Mouse (Mus musculus) heart, embryonic 11.5 days (tissue): ENCODE results near the gene Sppl3. TPM values are rescaled to one million over a fixed set of nuclear protein-coding genes. Genes with fewer than 3 reads are reported as not detected.

Experiments used
- ATAC-seq: fragments of 200-750 bp; cut with Nextera tagmentation; replicated peaks from 2 replicates; pipeline ENCODE4 v1.8.0; 2017; ENCODE audit warnings: moderate library complexity; ENCODE audit not compliant: insufficient number of reproducible peaks, low FRiP score, low TSS enrichment
- H3K27ac ChIP-seq: fragments of 300-500 bp; sonication (generic); 2 replicates; pipeline ENCODE4 v1.5.1; 2014; ENCODE audit warnings: mild to moderate bottlenecking, low read depth, low read length
- H3K27me3 ChIP-seq: fragments of 300-500 bp; sonication (generic); 2 replicates; pipeline ENCODE4 v1.6.1; 2014; ENCODE audit warnings: mild to moderate bottlenecking, low read length, mixed read lengths; ENCODE audit not compliant: control insufficient read depth, insufficient read depth
- H3K36me3 ChIP-seq: fragments of 300-500 bp; sonication (generic); 2 replicates; pipeline ENCODE4 v1.6.1; 2014; ENCODE audit warnings: mild to moderate bottlenecking, low read length, moderate library complexity, mixed read lengths; ENCODE audit not compliant: control insufficient read depth, insufficient read depth
- H3K4me1 ChIP-seq: fragments of 300-500 bp; sonication (generic); 2 replicates; pipeline ENCODE4 v1.6.1; 2014; ENCODE audit warnings: low read length; ENCODE audit not compliant: control insufficient read depth, insufficient read depth
- H3K4me2 ChIP-seq: fragments of 300-500 bp; sonication (generic); 2 replicates; pipeline ENCODE4 v1.6.1; 2014; ENCODE audit warnings: mild to moderate bottlenecking, moderate library complexity
- H3K4me3 ChIP-seq: fragments of 300-500 bp; sonication (generic); 2 replicates; pipeline ENCODE4 v1.5.1; 2014; ENCODE audit warnings: low read depth, low read length
- H3K9ac ChIP-seq: fragments of 300-500 bp; sonication (generic); 2 replicates; pipeline ENCODE4 v1.6.1; 2014; ENCODE audit warnings: mild to moderate bottlenecking, low read depth, low read length, moderate library complexity
- H3K9me3 ChIP-seq: fragments of 300-500 bp; sonication (generic); replicated peaks from 2 replicates; pipeline ENCODE4 v1.6.1; 2016; ENCODE audit warnings: low read length; ENCODE audit not compliant: control insufficient read depth
- WGBS: fragments of 180-500 bp; shearing (Covaris S2); extraction: QIAGEN DNeasy Blood & Tissue Kit; methylation state at CpG from one replicate; pipeline ENCODE4 v1.1.7; 2014; ENCODE audit not compliant: insufficient replicate concordance; 5-methylcytosine and 5-hydroxymethylcytosine counted together
- polyA plus RNA-seq: library from polyadenylated mRNA; unstranded; fragments of >200 nt; fragmentation: Nextera tagmentation; extraction: Ambion mirVana; gene quantifications from 2 replicates; pipeline ENCODE4 v1.2.1, GENCODE M21; 2014

Gene Sppl3
- polyA plus RNA-seq, 1 experiment from 2014 or later = 18.6 TPM

- ATAC-seq = peak; percentile 53; the same call in 1 of the 2 replicates
- no peak overlapping the region for H3K4me3 ChIP-seq
- 0 out of 2 replicates have a peak overlapping the region, but pooled peaks have one; percentile 14 for H3K4me2 ChIP-seq
- H3K9ac ChIP-seq = no peak overlapping the region
- peaks cover 47% of the 10 kb centered on the region for H3K4me1 ChIP-seq
- no peaks in the 10 kb centered on the region for H3K36me3 ChIP-seq
- no peaks in the 10 kb centered on the region for H3K27me3 ChIP-seq
- WGBS = 34% methylated on average over 6 of the region's 6 CpGs
- H3K9me3 ChIP-seq = no peaks in the 10 kb centered on the region
- peak overlapping the region; percentile 74 for H3K27ac ChIP-seq
Observed at GRCm38 (mm10) chr5:115055418-115055817, 44.5 kb downstream of the Sppl3 start.

- H3K9ac ChIP-seq = no peak overlapping the region
- H3K27me3 ChIP-seq = no peaks in the 10 kb centered on the region
- 84% methylated on average over 4 of the region's 4 CpGs for WGBS
- H3K4me1 ChIP-seq = peaks cover 38% of the 10 kb centered on the region
- H3K36me3 ChIP-seq = no peaks in the 10 kb centered on the region
- H3K4me3 ChIP-seq = no peak overlapping the region
- 0 out of 2 replicates have a peak, but pooled peaks have one; percentile 43 for ATAC-seq
- H3K9me3 ChIP-seq = no peaks in the 10 kb centered on the region
- no peak overlapping the region for H3K4me2 ChIP-seq
- 0 out of 2 replicates have a peak overlapping the region, but pooled peaks have one; percentile 64 for H3K27ac ChIP-seq
Observed at GRCm38 (mm10) chr5:115057153-115057552, 46.2 kb downstream of the Sppl3 start.

GRCm38 (mm10) chr5:115058584-115059297 is 47.8 kb downstream of the Sppl3 start:
- 0 out of 2 replicates have a peak, but pooled peaks have one; percentile 44 for ATAC-seq
- 0 out of 2 replicates have a peak overlapping the region, but pooled peaks have one; percentile 11 for H3K4me2 ChIP-seq

GRCm38 (mm10) chr5:115060067-115060695 is 49.2 kb downstream of the Sppl3 start:
- H3K4me3 ChIP-seq = no peak overlapping the region
- no peaks in the 10 kb centered on the region for H3K9me3 ChIP-seq
- H3K4me2 ChIP-seq = no peak overlapping the region
- WGBS = 89% methylated on average over 8 of the region's 8 CpGs
- H3K9ac ChIP-seq = no peak overlapping the region
- no peaks in the 10 kb centered on the region for H3K27me3 ChIP-seq
- H3K27ac ChIP-seq = no peak overlapping the region
- H3K4me1 ChIP-seq = peaks cover 13% of the 10 kb centered on the region
- no peak for ATAC-seq
- H3K36me3 ChIP-seq = no peaks in the 10 kb centered on the region

More at GRCm38 (mm10) chr5:115058584-115059297, 47.8 kb downstream of the Sppl3 start:
- Histone ChIP-seq H3K4me1 (peaks cover 24% of the 10 kb centered on the region), H3K9ac (no peak overlapping the region), H3K9me3 (no peaks in the 10 kb centered on the region), H3K4me3 (no peak overlapping the region), H3K36me3 (no peaks in the 10 kb centered on the region), H3K27ac (peak overlapping the region; percentile 22), H3K27me3 (no peaks in the 10 kb centered on the region)
- 27% methylated on average over 7 of the region's 7 CpGs for WGBS

- H3K27ac ChIP-seq = no peak overlapping the region
- H3K9me3 ChIP-seq = no peaks in the 10 kb centered on the region
- peaks cover 16% of the 10 kb centered on the region for H3K4me1 ChIP-seq
- no peak overlapping the region for H3K4me3 ChIP-seq
- no peaks in the 10 kb centered on the region for H3K27me3 ChIP-seq
- WGBS = 82% methylated on average over 3 of the region's 3 CpGs
- no peak for ATAC-seq
- no peaks in the 10 kb centered on the region; the same call in 1 of the 2 replicates for H3K36me3 ChIP-seq
- no peak overlapping the region for H3K4me2 ChIP-seq
- no peak overlapping the region for H3K9ac ChIP-seq
Observed at GRCm38 (mm10) chr5:115060977-115061376, 50.0 kb downstream of the Sppl3 start.

- H3K4me2 ChIP-seq = no peak overlapping the region
- peaks cover 30% of the 10 kb centered on the region for H3K4me1 ChIP-seq
- WGBS = 74% methylated on average over 1 of the region's 1 CpGs
- no peaks in the 10 kb centered on the region for H3K9me3 ChIP-seq
- no peak overlapping the region for H3K4me3 ChIP-seq
- no peaks in the 10 kb centered on the region for H3K27me3 ChIP-seq
- ATAC-seq = no peak
- no peaks in the 10 kb centered on the region; the same call in 1 of the 2 replicates for H3K36me3 ChIP-seq
- no peak overlapping the region for H3K9ac ChIP-seq
- no peak overlapping the region for H3K27ac ChIP-seq
Observed at GRCm38 (mm10) chr5:115062566-115062965, 51.6 kb downstream of the Sppl3 start.

GRCm38 (mm10) chr5:115063391-115063790 is 52.5 kb downstream of the Sppl3 start:
- peaks cover 34% of the 10 kb centered on the region for H3K4me1 ChIP-seq
- no peak overlapping the region for H3K9ac ChIP-seq
- no peak overlapping the region for H3K4me2 ChIP-seq
- H3K27me3 ChIP-seq = no peaks in the 10 kb centered on the region
- 87% methylated on average over 7 of the region's 7 CpGs for WGBS
- H3K9me3 ChIP-seq = no peaks in the 10 kb centered on the region
- ATAC-seq = no peak
- no peak overlapping the region for H3K27ac ChIP-seq
- no peak overlapping the region for H3K4me3 ChIP-seq
- H3K36me3 ChIP-seq = no peaks in the 10 kb centered on the region; the same call in 1 of the 2 replicates

- H3K4me2 ChIP-seq = no peak overlapping the region; the same call in 1 of the 2 replicates
- H3K4me1 ChIP-seq = peaks cover 42% of the 10 kb centered on the region
- no peaks in the 10 kb centered on the region for H3K9me3 ChIP-seq
- no peak overlapping the region for H3K4me3 ChIP-seq
- H3K27me3 ChIP-seq = no peaks in the 10 kb centered on the region
- no peak for ATAC-seq
- no peaks in the 10 kb centered on the region; the same call in 1 of the 2 replicates for H3K36me3 ChIP-seq
- no peak overlapping the region for H3K27ac ChIP-seq
- no peak overlapping the region for H3K9ac ChIP-seq
- 55% methylated on average over 4 of the region's 4 CpGs for WGBS
Observed at GRCm38 (mm10) chr5:115066245-115066644, 55.3 kb downstream of the Sppl3 start.
